Mouse (Mus musculus) G1E (cell line): ENCODE data around the gene Soat2. TPM values are rescaled to one million over a fixed set of nuclear protein-coding genes. Genes with fewer than 3 reads are reported as not detected.

ENCODE experiments used
- ATAC-seq: 2 replicates; pipeline ENCODE4 v1.8.0; 2016; ENCODE audit warnings: mild to moderate bottlenecking; ENCODE audit not compliant: insufficient number of reproducible peaks, poor library complexity, low FRiP score, severe bottlenecking; ENCODE audit errors: extremely low read depth
- DNase-seq: peaks from one replicate; pipeline ENCODE4 v3.0.0; 2012; ENCODE audit warnings: low spot score
- H3K27me3 ChIP-seq: 2 replicates; pipeline ENCODE4 v1.6.1; 2012; ENCODE audit warnings: mild to moderate bottlenecking, low read length, inconsistent platforms; ENCODE audit not compliant: insufficient read depth
- H3K36me3 ChIP-seq: replicated peaks from 2 replicates; pipeline ENCODE3; 2012; ENCODE audit warnings: mild to moderate bottlenecking, inconsistent platforms
- H3K4me1 ChIP-seq: 2 replicates; pipeline ENCODE4 v1.6.1; 2012; ENCODE audit warnings: low read depth, low read length, inconsistent platforms, mixed read lengths; ENCODE audit not compliant: insufficient read depth
- H3K4me3 ChIP-seq: 2 replicates; pipeline ENCODE4 v1.5.1; 2012; ENCODE audit warnings: low read depth, mild to moderate bottlenecking, inconsistent platforms, low read length, moderate library complexity, mixed read lengths
- H3K9me3 ChIP-seq: replicated peaks from 2 replicates; pipeline ENCODE4 v1.6.1; 2012; ENCODE audit warnings: inconsistent platforms
- CTCF ChIP-seq: IDR thresholded peaks from 2 replicates; pipeline ENCODE4 v1.5.1; 2012; ENCODE audit warnings: low read depth, low read length, inconsistent platforms, mixed read lengths
- GATA1 ChIP-seq: IDR thresholded peaks from 2 replicates; pipeline ENCODE4 v1.6.1; 2012; ENCODE audit warnings: borderline replicate concordance, low read length, inconsistent platforms, mixed read lengths
- GATA2 ChIP-seq: IDR thresholded peaks from 2 replicates; pipeline ENCODE4 v1.6.1; 2012; ENCODE audit warnings: low read depth, low read length, inconsistent platforms, borderline replicate concordance
- POLR2AphosphoS5 ChIP-seq: IDR thresholded peaks from 2 replicates; pipeline ENCODE4 v1.6.1; 2012; ENCODE audit warnings: low read depth, low read length, inconsistent platforms; ENCODE audit not compliant: insufficient replicate concordance
- TAL1 ChIP-seq: conservative IDR thresholded peaks from 2 replicates; pipeline ENCODE4 v1.6.1; 2012; ENCODE audit warnings: low read depth, low read length, inconsistent platforms, mixed read lengths
- polyA plus RNA-seq: library from polyadenylated mRNA; stranded (reverse); fragments of >175 nt; gene quantifications from 2 replicates; pipeline ENCODE4 v1.2.3, GENCODE M21; 2012
- total RNA-seq, 2 experiments: library from RNA; stranded (forward) in 1 of 2; stranded (reverse) in 1 of 2; fragments of 200-1000 nt in 1 of 2; fragments of >200 nt in 1 of 2; fragmentation: Nextera tagmentation in 1 of 2; gene quantifications; 2 replicates each; pipeline ENCODE4 v1.2.3; 2014 to 2017

Soat2 gene
- total and polyA plus RNA-seq, 3 experiments: 1.1 to 7.4 (median 3.3) TPM

GRCm38 (mm10) chr15:102103947-102104555 is 46.3 kb upstream of the Soat2 start:
- Histone ChIP-seq H3K4me3 (no peak overlapping the region), H3K27me3 (peaks cover 64% of the 10 kb centered on the region), H3K36me3 (peaks cover 4% of the 10 kb centered on the region), H3K9me3 (no peaks in the 10 kb centered on the region), H3K4me1 (peaks cover 87% of the 10 kb centered on the region)
- ATAC-seq: no peak
- TF ChIP-seq TAL1 (no peak), CTCF (no peak), GATA2 (no peak), POLR2AphosphoS5 (no peak), GATA1 (no peak)
- DNase-seq: no peak

- H3K4me1 ChIP-seq: peaks cover 84% of the 10 kb centered on the region
- peaks cover 71% of the 10 kb centered on the region for H3K27me3 ChIP-seq
- H3K36me3 ChIP-seq: no peaks in the 10 kb centered on the region
- H3K4me3 ChIP-seq: no peak overlapping the region
- no peaks in the 10 kb centered on the region for H3K9me3 ChIP-seq
- DNase-seq (no peak), ATAC-seq (no peak)
- TF ChIP-seq TAL1: no peak
- no peak for TF ChIP-seq GATA1
- no peak for TF ChIP-seq GATA2
- TF ChIP-seq CTCF: no peak
Measured at GRCm38 (mm10) chr15:102105360-102105759, 45.0 kb upstream of the Soat2 start.

DNA sequence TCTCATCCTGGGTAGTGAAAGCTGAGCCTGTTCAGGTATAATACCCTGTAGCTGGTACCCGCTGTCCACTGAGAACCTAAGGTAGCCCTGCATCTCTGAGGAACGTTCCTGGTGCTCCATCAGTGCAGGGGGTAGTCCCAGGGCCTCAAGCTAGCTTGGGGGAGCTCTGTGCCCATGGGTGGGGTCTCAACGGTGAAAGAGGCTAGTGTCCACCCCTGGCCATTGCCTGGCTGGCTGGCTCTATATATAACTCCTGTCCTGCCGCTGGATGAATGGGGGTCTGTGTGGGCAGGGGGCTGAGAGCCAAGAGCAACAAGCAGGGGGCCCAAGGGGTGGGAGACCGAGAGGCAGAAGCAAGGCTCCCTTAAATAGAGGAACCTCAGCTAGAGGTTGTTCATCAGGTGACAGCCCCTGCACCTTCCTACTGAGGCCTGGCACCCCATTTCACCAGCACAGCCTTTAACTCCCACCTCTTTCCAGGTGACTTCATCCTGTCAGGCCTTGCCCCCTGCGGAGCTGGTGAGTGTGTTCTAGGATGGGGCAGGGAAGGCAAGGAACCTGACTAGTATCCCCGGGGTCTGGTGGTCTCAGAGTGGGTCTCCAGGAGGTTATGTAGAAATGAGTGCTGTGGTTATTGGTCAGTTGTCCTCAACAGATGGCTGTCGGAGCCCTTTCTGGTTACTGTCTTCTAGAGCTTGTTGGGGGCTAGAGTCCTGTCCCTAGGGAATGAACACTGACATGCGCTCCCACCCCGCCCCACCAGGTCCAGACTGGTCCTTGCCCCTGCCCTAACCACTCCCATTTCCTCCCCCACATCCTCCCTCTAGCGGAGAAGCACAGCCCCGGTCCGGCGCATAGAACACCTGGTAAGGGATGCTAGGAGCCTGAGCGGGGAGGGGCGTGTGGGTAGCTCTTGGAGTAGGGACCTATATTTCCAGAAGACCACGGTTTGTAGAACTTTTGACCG is 44.3 kb upstream of the Soat2 start:
- Histone ChIP-seq H3K9me3 (no peaks in the 10 kb centered on the region), H3K4me3 (no peak overlapping the region), H3K36me3 (no peaks in the 10 kb centered on the region), H3K4me1 (peaks cover 84% of the 10 kb centered on the region), H3K27me3 (peaks cover 78% of the 10 kb centered on the region)
- TF ChIP-seq TAL1 (no peak), GATA1 (no peak), CTCF (no peak), POLR2AphosphoS5 (no peak), GATA2 (no peak)
- no peak for ATAC-seq
- no peak for DNase-seq

- DNase-seq: no peak
- H3K27me3 ChIP-seq: peaks cover 79% of the 10 kb centered on the region
Measured at GRCm38 (mm10) chr15:102106754-102107456, 43.4 kb upstream of the Soat2 start.

DNA sequence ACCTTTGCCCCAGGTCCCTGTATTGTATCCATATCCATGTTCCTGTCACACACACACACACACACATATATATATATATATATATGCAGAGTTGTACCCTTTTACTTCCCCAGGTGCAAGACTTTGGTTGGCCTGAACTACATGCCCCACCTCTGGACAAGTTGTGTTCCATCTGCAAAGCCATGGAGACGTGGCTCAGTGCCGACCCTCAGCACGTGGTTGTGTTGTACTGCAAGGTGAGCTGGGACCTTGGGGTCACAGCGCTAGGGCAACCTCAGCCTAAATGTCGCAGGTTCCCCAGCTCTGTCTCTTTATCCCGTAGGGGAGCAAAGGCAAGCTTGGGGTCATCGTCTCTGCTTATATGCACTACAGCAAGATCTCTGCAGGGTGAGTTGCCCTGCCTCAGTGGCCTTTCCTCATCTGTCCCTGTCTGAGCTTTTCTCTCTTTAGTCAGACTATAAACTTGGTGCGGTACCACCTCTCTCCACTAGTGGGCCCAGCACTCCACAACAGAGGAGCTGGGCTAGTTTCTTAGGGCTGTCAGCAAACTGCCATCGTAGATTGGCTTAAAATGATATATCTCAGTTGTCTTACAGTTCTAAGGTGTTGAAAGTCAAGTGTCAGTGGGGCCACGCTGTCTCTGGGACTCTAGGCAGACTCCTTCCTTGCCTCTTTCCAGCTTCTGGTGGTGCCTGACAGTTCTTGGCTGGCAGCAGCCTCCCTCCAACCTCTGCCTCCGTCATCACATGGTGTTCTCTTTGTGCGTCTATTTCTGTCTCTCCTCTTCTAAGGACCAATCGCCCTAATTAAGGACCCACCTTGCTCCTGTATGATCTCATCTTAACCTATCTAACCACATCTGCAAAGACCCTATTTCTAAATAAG is 42.4 kb upstream of the Soat2 start:
- Histone ChIP-seq H3K4me3 (no peak overlapping the region), H3K9me3 (no peaks in the 10 kb centered on the region), H3K36me3 (no peaks in the 10 kb centered on the region), H3K4me1 (peaks cover 67% of the 10 kb centered on the region), H3K27me3 (peaks cover 79% of the 10 kb centered on the region)
- ATAC-seq (0 out of 2 replicates have a peak, but pooled peaks have one; percentile 24), DNase-seq (peak; percentile 66)
- TF ChIP-seq GATA1: no peak
- TF ChIP-seq TAL1: no peak
- no peak for TF ChIP-seq GATA2
- peak; percentile 85 for TF ChIP-seq CTCF
- TF ChIP-seq POLR2AphosphoS5: no peak

More at GRCm38 (mm10) chr15:102106754-102107456, 43.4 kb upstream of the Soat2 start:
- ATAC-seq: no peak
- Histone ChIP-seq H3K4me1 (peaks cover 77% of the 10 kb centered on the region), H3K4me3 (no peak overlapping the region; the same call in 1 of the 2 replicates), H3K9me3 (no peaks in the 10 kb centered on the region), H3K36me3 (no peaks in the 10 kb centered on the region)
- no peak for TF ChIP-seq GATA1
